In the genomic region with DNA sequence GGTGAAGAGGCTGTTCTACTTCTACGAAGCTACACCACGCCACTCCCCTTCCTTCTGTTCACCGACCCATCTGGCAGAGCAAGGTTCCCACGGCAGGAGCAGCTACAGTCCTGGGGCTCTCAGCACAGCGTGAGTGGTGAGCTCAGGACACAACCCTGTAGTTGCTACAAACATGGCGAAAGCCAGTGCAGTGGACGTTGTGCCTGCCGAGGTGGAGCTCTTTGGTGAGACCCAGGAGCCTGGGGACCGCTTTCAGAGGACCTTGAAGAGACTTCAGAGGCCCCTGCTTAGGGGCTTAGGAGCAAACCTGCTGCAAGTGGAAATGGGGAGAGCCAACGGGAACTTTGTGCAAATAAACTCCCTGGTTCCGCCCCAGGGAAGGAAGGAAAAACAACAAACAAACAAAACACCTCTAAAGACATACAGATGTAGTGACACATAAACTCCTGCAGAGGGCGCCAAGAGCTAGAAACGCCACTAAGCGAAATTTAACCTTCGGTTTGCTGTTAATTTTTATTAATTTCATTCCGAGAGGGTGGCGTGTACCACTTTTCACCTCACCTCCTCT, we compare ENCODE assay signal across 8 mouse cellular contexts. TPM values are rescaled to one million over a fixed set of nuclear protein-coding genes. Genes with fewer than 3 reads are reported as not detected.
DNase-seq lines count a peak whose midpoint lies in the region; ATAC-seq lines count a peak whose summit lies in the region.

No protein-coding gene starts in this region.

- peak; percentile 14 for DNase-seq in urinary bladder, postnatal 14 days (ENCODE audit: low spot score)
- no peak for DNase-seq in urinary bladder, adult 2 months (ENCODE audit: low spot score)
- peak; percentile 54 for DNase-seq in embryo, embryonic 10 days (ENCODE audit: low spot score)
- no peak for DNase-seq in frontal cortex, postnatal 25 days (ENCODE audit: low spot score in 2 of 2)

- H3K9me3 ChIP-seq in limb, embryonic 15.5 days, result no peaks in the 10 kb centered on the region
- H3K9me3 ChIP-seq in midbrain, embryonic 16.5 days (replicated peaks; ENCODE audit: control insufficient read depth, low read length, poor library complexity, severe bottlenecking), result no peaks in the 10 kb centered on the region

- ATAC-seq in hematopoietic stem cell, adult 5-6 weeks (replicated peaks in 1 of 2; ENCODE audit: insufficient read depth in 1 of 2, low FRiP score in 2 of 2, low TSS enrichment in 1 of 2, low read depth in 1 of 2, poor library complexity in 2 of 2, severe bottlenecking in 2 of 2), result peak; percentile 18 to 34; a peak in 2 of 4 replicates
- ATAC-seq in limb, embryonic 15.5 days (ENCODE audit: insufficient number of reproducible peaks, low FRiP score, low TSS enrichment, low read depth), result no peak
- no peak; the same call in 1 of the 2 replicates for ATAC-seq in midbrain, embryonic 16.5 days
- ATAC-seq in megakaryocyte-erythroid progenitor cell, adult 5-6 weeks (replicated peaks; ENCODE audit: low FRiP score, low TSS enrichment, poor library complexity, severe bottlenecking), result no peak

- H3K27ac ChIP-seq in limb, embryonic 15.5 days, result no peak overlapping the region
- H3K27ac ChIP-seq in midbrain, embryonic 16.5 days (ENCODE audit: low read length), result no peak overlapping the region

- H3K4me3 ChIP-seq in limb, embryonic 15.5 days, result peak overlapping the region; percentile 37
- H3K4me3 ChIP-seq in midbrain, embryonic 16.5 days (ENCODE audit: low read depth, low read length), result peak overlapping the region; percentile 30

- no peaks in the 10 kb centered on the region for H3K36me3 ChIP-seq in limb, embryonic 15.5 days
- no peaks in the 10 kb centered on the region for H3K36me3 ChIP-seq in midbrain, embryonic 16.5 days (ENCODE audit: control insufficient read depth, insufficient read depth, low read length)

- peaks cover 3% of the 10 kb centered on the region; the same call in 1 of the 2 replicates for H3K4me1 ChIP-seq in limb, embryonic 15.5 days
- H3K4me1 ChIP-seq in midbrain, embryonic 16.5 days (ENCODE audit: control insufficient read depth, insufficient read depth, low read length), result peaks cover 4% of the 10 kb centered on the region

- H3K4me2 ChIP-seq in limb, embryonic 15.5 days, result peak overlapping the region; percentile 72
- H3K4me2 ChIP-seq in midbrain, embryonic 16.5 days (ENCODE audit: low read length), result peak overlapping the region; percentile 68

- no peaks in the 10 kb centered on the region for H3K27me3 ChIP-seq in limb, embryonic 15.5 days
- H3K27me3 ChIP-seq in midbrain, embryonic 16.5 days (ENCODE audit: control insufficient read depth, insufficient read depth, low read depth, low read length), result no peaks in the 10 kb centered on the region

- WGBS in limb, embryonic 15.5 days, result 13% methylated on average over 17 of the region's 17 CpGs
- WGBS in midbrain, embryonic 16.5 days, result 17% methylated on average over 17 of the region's 17 CpGs

- peak overlapping the region; percentile 35; the same call in 1 of the 2 replicates for H3K9ac ChIP-seq in limb, embryonic 15.5 days
- peak overlapping the region; percentile 45; the same call in 1 of the 2 replicates for H3K9ac ChIP-seq in midbrain, embryonic 16.5 days (ENCODE audit: low read depth, low read length)

RNA-seq across cellular contexts. Expression of a gene that starts 3.2 kb away (rescaled TPM):
- polyA plus RNA-seq in urinary bladder, adult 2 months (2012; rRNA removed), result not detected in 2 replicates
- total RNA-seq in hematopoietic stem cell, adult 5-6 weeks (2017), result 0.50 and 4.1 TPM in 2 replicates
- polyA plus RNA-seq in limb, embryonic 15.5 days (2015; fragmentation: Nextera tagmentation; extraction: Ambion mirVana), result 0.19 TPM in 1 of 2 replicates, not detected in the other
- not detected in 2 replicates for polyA plus RNA-seq in midbrain, embryonic 16.5 days (2015; fragmentation: Nextera tagmentation; extraction: Ambion mirVana)
- 34.1 and 34.2 TPM in 2 replicates for total RNA-seq in megakaryocyte-erythroid progenitor cell, adult 5-6 weeks (2014; fragmentation: Nextera tagmentation)
- total RNA-seq in megakaryocyte-erythroid progenitor cell, adult 5-6 weeks (2017), result 11.5 and 18.8 TPM in 2 replicates

RNA-seq across cellular contexts. Expression of a gene that starts 10.5 kb away (rescaled TPM):
- 3.0 and 5.1 TPM in 2 replicates for polyA plus RNA-seq in urinary bladder, adult 2 months (2012; rRNA removed)
- total RNA-seq in hematopoietic stem cell, adult 5-6 weeks (2017), result 7.3 and 15.1 TPM in 2 replicates
- 6.2 and 6.8 TPM in 2 replicates for polyA plus RNA-seq in limb, embryonic 15.5 days (2015; fragmentation: Nextera tagmentation; extraction: Ambion mirVana)
- polyA plus RNA-seq in midbrain, embryonic 16.5 days (2015; fragmentation: Nextera tagmentation; extraction: Ambion mirVana), result 6.8 and 8.1 TPM in 2 replicates
- 19.2 and 24.5 TPM in 2 replicates for total RNA-seq in megakaryocyte-erythroid progenitor cell, adult 5-6 weeks (2014; fragmentation: Nextera tagmentation)
- total RNA-seq in megakaryocyte-erythroid progenitor cell, adult 5-6 weeks (2017), result 18.3 and 20.5 TPM in 2 replicates

RNA-seq across cellular contexts. Expression of a gene that starts 24.2 kb away (rescaled TPM):
- 137 and 140 TPM in 2 replicates for polyA plus RNA-seq in urinary bladder, adult 2 months (2012; rRNA removed)
- total RNA-seq in hematopoietic stem cell, adult 5-6 weeks (2017), result 82.1 and 83.1 TPM in 2 replicates
- 202 and 230 TPM in 2 replicates for polyA plus RNA-seq in limb, embryonic 15.5 days (2015; fragmentation: Nextera tagmentation; extraction: Ambion mirVana)
- 550 and 556 TPM in 2 replicates for polyA plus RNA-seq in midbrain, embryonic 16.5 days (2015; fragmentation: Nextera tagmentation; extraction: Ambion mirVana)
- total RNA-seq in megakaryocyte-erythroid progenitor cell, adult 5-6 weeks (2014; fragmentation: Nextera tagmentation), result 115 and 146 TPM in 2 replicates
- 101 and 108 TPM in 2 replicates for total RNA-seq in megakaryocyte-erythroid progenitor cell, adult 5-6 weeks (2017)

RNA-seq across cellular contexts. Expression of a gene that starts 34.2 kb away (rescaled TPM):
- 1.3 and 2.2 TPM in 2 replicates for polyA plus RNA-seq in urinary bladder, adult 2 months (2012; rRNA removed)
- 2.0 and 4.1 TPM in 2 replicates for total RNA-seq in hematopoietic stem cell, adult 5-6 weeks (2017)
- polyA plus RNA-seq in limb, embryonic 15.5 days (2015; fragmentation: Nextera tagmentation; extraction: Ambion mirVana), result 12.6 and 31.7 TPM in 2 replicates
- polyA plus RNA-seq in midbrain, embryonic 16.5 days (2015; fragmentation: Nextera tagmentation; extraction: Ambion mirVana), result 345 and 399 TPM in 2 replicates
- 21.1 and 27.6 TPM in 2 replicates for total RNA-seq in megakaryocyte-erythroid progenitor cell, adult 5-6 weeks (2014; fragmentation: Nextera tagmentation)
- total RNA-seq in megakaryocyte-erythroid progenitor cell, adult 5-6 weeks (2017), result 6.3 and 6.5 TPM in 2 replicates

RNA-seq across cellular contexts. Expression of a gene that starts 39.9 kb away (rescaled TPM):
- polyA plus RNA-seq in urinary bladder, adult 2 months (2012; rRNA removed), result 22.0 and 27.2 TPM in 2 replicates
- 146 and 162 TPM in 2 replicates for total RNA-seq in hematopoietic stem cell, adult 5-6 weeks (2017)
- polyA plus RNA-seq in limb, embryonic 15.5 days (2015; fragmentation: Nextera tagmentation; extraction: Ambion mirVana), result 24.8 and 26.9 TPM in 2 replicates
- polyA plus RNA-seq in midbrain, embryonic 16.5 days (2015; fragmentation: Nextera tagmentation; extraction: Ambion mirVana), result 107 and 115 TPM in 2 replicates
- total RNA-seq in megakaryocyte-erythroid progenitor cell, adult 5-6 weeks (2014; fragmentation: Nextera tagmentation), result 29.7 and 39.9 TPM in 2 replicates
- total RNA-seq in megakaryocyte-erythroid progenitor cell, adult 5-6 weeks (2017), result 238 and 296 TPM in 2 replicates

Comparison
In these comparisons a context has a peak if more than half of its experiments do, and no peak if none do; other contexts are left out.
1. DNase-seq: peak in urinary bladder, postnatal 14 days (single experiment) and embryo, embryonic 10 days (single experiment); none in urinary bladder, adult 2 months (single experiment) and frontal cortex, postnatal 25 days (0 of 2).
2. ATAC-seq: peak in hematopoietic stem cell, adult 5-6 weeks (2 of 2); none in limb, embryonic 15.5 days (single experiment), midbrain, embryonic 16.5 days (single experiment) and megakaryocyte-erythroid progenitor cell, adult 5-6 weeks (single experiment).